Mouse (Mus musculus) kidney, adult 18-20 months (tissue): ENCODE results near the gene Pex10.
"Not testable (repeated sequence)": the region's sequence is repeated elsewhere in the genome, so short reads cannot be mapped to it uniquely, and the experiment has no call there.

Experiments used
- DNase-seq: peaks from one replicate; pipeline ENCODE4 v3.0.0; 2021

Gene Pex10

DNA sequence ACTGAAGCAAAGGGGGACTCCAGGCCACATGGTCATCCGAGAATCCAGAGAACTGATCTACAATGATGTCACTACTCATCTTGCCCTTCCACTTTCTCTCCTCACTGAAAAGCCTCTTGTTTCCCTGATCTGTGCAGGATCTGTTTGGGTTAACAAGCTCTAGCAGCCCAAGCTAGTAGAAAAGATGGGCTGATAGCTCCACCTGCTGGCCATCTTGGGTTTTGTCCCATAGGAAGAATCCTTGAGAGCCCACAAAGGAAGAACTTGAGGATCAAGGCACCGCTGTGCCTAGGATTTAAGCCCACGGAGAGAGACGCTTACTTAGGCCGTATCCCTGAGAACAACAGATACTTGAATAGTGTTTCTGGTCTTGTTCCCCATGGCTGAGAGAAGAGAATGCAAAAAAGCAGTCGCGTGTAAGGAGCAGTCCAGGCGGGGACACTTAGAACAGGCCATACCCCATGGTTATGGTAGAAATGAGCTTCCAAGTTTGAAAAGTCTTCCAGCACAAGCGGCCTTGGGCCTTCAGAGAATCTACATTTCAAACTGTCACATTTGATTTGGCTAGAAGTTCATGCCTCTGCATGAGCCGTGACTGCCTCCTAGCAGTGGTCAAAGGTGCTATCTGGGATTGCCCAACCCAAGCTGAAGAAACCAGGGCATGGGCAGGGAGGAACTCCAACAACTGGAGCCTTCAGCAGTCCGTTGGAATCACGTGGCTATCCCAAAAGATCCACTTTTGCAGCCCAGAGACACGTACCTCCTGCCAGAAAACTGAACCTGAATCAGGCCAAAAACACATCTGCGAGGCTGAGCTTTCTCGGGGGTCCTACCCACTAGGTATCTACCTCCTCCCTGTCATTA is 614 bp upstream of the Pex10 start:
- peak; percentile 92 for DNase-seq

- DNase-seq, result no peak
These were observed 1.6 kb downstream of the Pex10 start for GRCm38 (mm10) chr4:155068357-155068972.

DNA sequence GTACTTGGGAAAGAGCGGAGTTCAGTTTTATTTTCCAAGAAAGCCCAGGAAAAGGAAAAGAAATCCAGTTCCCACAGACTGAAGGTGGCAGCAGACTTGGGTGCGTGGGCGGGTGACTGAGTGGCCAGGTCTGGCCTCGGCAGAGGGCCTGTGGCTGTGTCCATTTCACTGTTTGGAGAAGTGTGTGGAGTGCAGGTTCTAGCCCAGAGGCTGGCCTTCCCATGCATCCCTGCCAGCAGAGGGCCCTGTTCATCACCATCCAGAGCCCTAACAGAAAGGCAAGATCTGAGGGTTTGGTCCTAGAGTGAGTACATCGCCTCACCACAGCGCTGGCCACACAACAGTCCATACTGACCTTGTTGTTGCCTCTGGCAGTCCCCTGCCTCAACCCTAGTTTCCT is 2.4 kb downstream of the Pex10 start:
- peak; percentile 38 for DNase-seq

DNA sequence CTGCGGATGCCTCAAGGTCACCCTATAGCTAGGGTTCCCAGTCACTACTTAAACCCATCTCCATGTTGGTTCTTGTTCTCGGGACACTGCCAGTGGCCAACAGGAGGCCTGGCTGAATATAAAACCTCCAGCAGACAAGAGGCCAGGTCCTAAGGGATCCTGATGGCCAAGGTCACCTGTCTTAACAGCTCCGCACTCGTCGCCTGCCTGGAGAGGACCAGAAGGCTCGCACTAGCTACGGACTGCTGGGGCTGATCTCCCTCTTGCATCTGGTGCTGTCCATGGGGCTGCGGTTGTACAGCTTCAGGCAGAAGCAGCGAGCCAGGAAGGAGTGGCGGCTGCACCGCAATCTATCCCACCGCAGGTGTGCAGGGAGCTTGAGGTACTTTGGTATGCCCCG is 3.4 kb downstream of the Pex10 start:
- DNase-seq, result no peak

DNA sequence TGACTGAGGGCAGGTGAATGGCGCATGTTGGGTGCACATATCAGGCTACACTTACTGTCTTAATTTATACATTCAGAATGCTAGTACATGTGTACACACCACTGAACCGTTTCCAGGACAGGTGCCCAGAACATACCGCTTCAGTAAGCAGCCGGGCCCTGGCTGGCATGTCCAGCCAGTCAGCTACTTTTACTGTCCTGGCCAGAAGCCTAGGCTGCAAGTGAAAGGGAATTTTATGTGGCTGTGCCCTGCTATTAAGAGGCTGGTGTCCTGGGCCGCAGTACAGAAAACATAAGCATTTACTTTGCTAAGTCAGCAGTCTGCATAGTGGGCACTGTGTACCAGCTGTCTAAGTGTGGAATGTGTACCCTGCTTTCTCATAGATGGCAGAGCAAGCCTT is 4.1 kb downstream of the Pex10 start:
- DNase-seq, result peak; percentile 72

- DNase-seq, result no peak
These were observed 7.6 kb downstream of the Pex10 start for GRCm38 (mm10) chr4:155074418-155074817.

- DNase-seq, result no peak
These were observed 8.3 kb downstream of the Pex10 start for GRCm38 (mm10) chr4:155075137-155075536.

- no peak for DNase-seq
These were observed 9.0 kb downstream of the Pex10 start for GRCm38 (mm10) chr4:155075813-155076212.

- no peak for DNase-seq
These were observed 9.9 kb downstream of the Pex10 start for GRCm38 (mm10) chr4:155076677-155077076.

DNA sequence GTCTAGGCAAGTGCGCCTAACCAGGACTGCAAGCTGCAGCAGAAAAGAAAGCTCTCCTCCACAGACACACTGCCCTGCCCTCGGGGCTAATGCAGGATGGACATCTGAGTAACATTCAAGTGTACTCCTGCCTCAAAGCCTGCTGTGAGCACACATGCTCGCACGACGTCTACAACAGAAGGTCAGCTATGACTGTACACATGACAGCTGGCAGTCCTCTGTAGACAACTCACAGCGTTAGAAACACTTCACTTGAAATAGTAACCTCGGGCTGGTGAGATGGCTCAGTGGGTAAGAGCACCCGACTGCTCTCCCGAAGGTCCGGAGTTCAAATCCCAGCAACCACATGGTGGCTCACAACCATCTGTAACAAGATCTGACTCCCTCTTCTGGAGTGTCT is 12.0 kb downstream of the Pex10 start:
- not testable (repeated sequence) for DNase-seq

DNA sequence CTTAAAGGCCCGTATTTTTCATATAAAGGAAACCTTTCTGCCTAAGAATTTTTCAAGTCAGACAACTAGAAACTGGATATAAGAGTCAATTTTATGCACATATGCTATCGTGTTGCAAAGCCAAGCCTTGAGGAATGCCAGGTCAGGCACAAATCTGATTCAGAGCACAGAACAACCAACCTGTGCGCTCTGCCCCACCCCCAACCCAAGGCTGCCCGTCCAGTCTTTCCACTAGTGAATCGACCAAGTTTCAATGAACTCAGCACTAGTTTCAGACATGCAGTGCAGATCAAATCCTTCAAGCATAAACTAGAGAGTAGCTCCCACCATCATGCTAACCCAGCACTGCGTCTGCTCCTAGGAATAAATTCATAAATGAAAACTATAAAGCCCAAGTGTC is 12.8 kb downstream of the Pex10 start:
- DNase-seq, result peak; percentile 32

GRCm38 (mm10) chr4:155083553-155083952 is 16.7 kb downstream of the Pex10 start:
- peak; percentile 23 for DNase-seq

DNA sequence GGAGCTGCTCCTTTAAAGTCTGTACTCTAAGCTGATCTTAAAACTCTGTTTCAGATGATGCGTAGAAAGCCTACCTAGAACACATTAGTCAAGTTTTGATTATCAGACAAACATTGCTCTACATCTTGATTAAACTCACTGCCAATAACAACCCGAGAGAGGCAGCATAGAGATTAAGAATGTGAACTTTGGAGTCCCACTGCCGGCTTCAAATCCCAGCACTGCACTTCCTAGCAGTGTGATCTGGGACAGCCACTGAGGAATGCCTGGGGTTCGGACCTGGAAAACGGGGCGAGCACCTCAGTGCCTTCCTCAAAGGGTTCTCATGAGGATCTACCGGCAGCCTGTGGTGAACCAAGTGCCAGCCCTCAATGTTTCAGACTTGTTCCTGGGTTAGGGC is 17.5 kb downstream of the Pex10 start:
- DNase-seq, result peak; percentile 37

GRCm38 (mm10) chr4:155085206-155086107 is 18.6 kb downstream of the Pex10 start:
- no peak for DNase-seq

- peak; percentile 100 for DNase-seq
These were observed 19.6 kb downstream of the Pex10 start, which contains the start of the genes Rer1 and Morn1 for GRCm38 (mm10) chr4:155086108-155087024. Gene Rer1, minus strand, starts transcription at chr4:155086382. Gene Morn1, plus strand, starts transcription at chr4:155086577.

GRCm38 (mm10) chr4:155089241-155089640 is 22.4 kb downstream of the Pex10 start:
- DNase-seq, result no peak

GRCm38 (mm10) chr4:155090147-155090546 is 23.3 kb downstream of the Pex10 start:
- no peak for DNase-seq

DNA sequence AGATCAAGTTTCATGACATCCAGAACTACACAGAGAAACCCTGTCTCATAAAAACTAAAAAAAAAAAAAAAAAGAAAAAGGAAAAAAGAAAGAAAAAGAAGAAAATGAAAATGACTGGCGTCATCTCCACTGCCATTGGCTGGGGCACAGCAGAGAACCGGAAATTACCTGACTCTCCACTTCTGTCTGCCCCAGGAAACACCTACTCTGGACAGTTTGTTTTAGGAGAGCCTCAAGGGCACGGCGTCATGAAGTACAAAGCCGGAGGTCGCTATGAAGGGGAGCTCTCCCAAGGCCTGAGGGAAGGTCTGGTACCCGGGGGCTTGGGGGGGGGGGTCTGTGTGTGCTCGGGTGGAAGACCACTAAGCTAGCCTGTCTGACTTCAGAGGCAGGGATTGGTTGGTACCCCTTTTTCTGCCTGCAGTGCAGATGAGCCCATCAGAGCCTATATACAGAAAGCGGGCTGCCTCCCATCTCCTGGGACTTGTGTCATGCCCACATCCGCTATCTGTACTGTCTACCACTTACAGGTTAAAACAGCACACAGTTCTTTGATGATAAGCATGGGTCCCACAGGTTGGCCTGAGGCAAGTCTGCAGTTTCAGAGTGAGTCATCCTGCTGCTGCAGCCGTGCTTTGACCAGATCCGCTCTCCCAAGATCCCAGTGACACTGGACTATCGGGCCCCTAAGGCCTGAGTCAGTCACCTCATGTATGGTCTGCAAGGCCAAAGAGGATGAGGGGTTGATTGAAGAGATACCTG is 24.1 kb downstream of the Pex10 start:
- DNase-seq, result no peak

DNA sequence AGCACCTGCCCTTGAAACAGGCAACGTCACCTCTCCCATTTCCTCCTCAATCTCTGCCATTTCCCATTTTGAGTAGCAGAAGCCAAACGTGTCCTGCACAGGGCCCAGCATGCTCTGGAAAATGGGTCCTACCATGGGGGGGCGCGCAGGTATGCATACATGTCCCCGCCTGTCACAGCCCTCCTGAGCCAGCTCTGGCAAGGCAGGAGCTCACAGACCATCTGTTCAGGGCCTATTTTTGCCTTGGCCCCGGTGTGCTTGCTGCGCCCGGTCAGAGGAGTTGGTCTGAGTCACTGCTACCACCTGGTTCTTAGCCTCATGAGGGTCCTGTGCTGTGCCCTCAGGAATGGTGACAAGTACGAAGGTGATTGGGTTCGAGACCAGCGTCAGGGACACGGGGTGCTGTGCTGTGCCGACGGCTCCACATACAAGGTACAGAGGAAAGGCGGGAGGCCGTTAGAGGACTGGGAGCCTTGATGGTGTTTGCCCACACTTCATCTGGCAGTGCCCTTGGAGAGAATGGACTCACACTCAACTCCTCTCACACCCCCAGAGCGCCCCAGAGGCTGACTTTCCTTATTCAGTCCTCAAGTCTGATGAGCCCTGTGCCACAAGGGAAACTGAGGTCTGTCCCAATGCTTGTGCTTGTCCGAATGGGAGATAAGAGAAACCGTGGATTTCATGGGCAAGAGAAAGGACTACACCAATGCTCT is 26.1 kb downstream of the Pex10 start:
- no peak for DNase-seq

DNA sequence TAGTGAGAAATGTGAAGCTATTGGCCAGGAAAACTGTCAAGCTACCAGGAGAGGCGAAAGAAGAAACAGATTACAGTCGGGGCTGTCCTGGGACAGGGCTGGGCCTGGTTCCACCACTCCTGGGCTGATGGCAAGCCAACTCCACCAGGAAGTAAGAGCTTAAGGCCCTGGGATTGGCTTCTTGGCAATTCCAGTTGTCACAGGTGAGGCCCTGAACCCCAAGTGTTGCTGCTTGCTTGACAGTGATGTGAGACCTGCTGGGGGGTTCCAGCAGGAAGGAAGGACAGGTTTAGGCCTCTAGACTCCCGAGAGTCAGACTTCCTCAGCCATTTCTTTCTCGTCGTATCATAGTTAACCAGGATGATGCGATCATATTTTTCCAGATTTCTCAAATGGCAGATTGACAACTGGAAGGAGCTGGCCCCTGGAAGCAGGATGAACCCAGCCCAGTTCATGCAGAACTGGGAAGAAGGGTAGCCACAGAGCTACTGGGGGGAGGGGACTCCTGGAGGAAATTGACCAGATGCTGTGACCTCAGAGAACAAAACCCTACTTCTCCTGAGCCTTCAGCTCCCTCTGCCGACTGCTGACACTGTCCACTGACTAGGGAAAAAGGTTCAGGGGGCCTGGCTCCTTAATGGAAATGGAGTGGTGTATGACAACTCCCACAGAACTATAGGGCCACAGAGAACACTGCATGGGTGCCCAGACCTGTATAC is 26.8 kb downstream of the Pex10 start:
- no peak for DNase-seq
